Mouse (Mus musculus) forebrain, embryonic 11.5 days (tissue): ENCODE measurements around the gene Polm. TPM values are rescaled to one million over a fixed set of nuclear protein-coding genes. Genes with fewer than 3 reads are reported as not detected.
"Not testable (repeated sequence)": the region's sequence is repeated elsewhere in the genome, so short reads cannot be mapped to it uniquely, and the experiment has no call there.

ENCODE experiments used
- ATAC-seq: fragments of 200-750 bp; cut with Nextera tagmentation; replicated peaks from 2 replicates; pipeline ENCODE4 v1.8.0; 2017; ENCODE audit warnings: moderate TSS enrichment; ENCODE audit not compliant: low FRiP score
- DNase-seq: peaks from one replicate; pipeline ENCODE4 v3.0.0-alpha.2; 2017; ENCODE audit warnings: low spot score
- H3K27ac ChIP-seq: fragments of 300-500 bp; sonication (generic); 2 replicates; pipeline ENCODE4 v1.5.1; 2014; ENCODE audit warnings: low read depth, low read length
- H3K27me3 ChIP-seq: fragments of 300-500 bp; sonication (generic); 2 replicates; pipeline ENCODE4 v1.6.1; 2014; ENCODE audit warnings: mild to moderate bottlenecking, low read length, mixed read lengths; ENCODE audit not compliant: control insufficient read depth, insufficient read depth
- H3K36me3 ChIP-seq: fragments of 300-500 bp; sonication (generic); 2 replicates; pipeline ENCODE4 v1.6.1; 2014; ENCODE audit warnings: mild to moderate bottlenecking, low read length, moderate library complexity, mixed read lengths; ENCODE audit not compliant: control insufficient read depth, insufficient read depth
- H3K4me1 ChIP-seq: fragments of 300-500 bp; sonication (generic); replicated peaks from 2 replicates; pipeline ENCODE4 v1.6.1; 2014; ENCODE audit warnings: low read length, mixed read lengths; ENCODE audit not compliant: control insufficient read depth, insufficient read depth
- H3K4me2 ChIP-seq: fragments of 300-500 bp; sonication (generic); 2 replicates; pipeline ENCODE4 v1.6.1; 2014; ENCODE audit warnings: low read depth, mild to moderate bottlenecking, low read length, moderate library complexity, mixed read lengths; ENCODE audit not compliant: severe bottlenecking
- H3K4me3 ChIP-seq: fragments of 300-500 bp; sonication (generic); 2 replicates; pipeline ENCODE4 v1.5.1; 2014; ENCODE audit warnings: low read depth, low read length
- H3K9ac ChIP-seq: fragments of 300-500 bp; sonication (generic); 2 replicates; pipeline ENCODE4 v1.6.1; 2014; ENCODE audit warnings: low read length
- H3K9me3 ChIP-seq: fragments of 300-500 bp; sonication (generic); 2 replicates; pipeline ENCODE4 v1.6.1; 2016; ENCODE audit warnings: low read length, mixed read lengths; ENCODE audit not compliant: control insufficient read depth
- WGBS: fragments of 180-500 bp; shearing (Covaris S2); extraction: QIAGEN DNeasy Blood & Tissue Kit; methylation state at CpG from one replicate; pipeline ENCODE4 v1.1.7; 2014; 5-methylcytosine and 5-hydroxymethylcytosine counted together
- polyA plus RNA-seq: library from polyadenylated mRNA; unstranded; fragments of >200 nt; fragmentation: Nextera tagmentation; extraction: Ambion mirVana; gene quantifications from 2 replicates; pipeline ENCODE4 v1.2.1, GENCODE M21; 2014

The Polm gene
- polyA plus RNA-seq, 1 experiment from 2014 or later = 8.8 TPM

- WGBS = 89% methylated on average over 9 of the region's 9 CpGs
- no peak for ATAC-seq
These were observed 3.3 kb downstream of the Polm start for GRCm38 (mm10) chr11:5834506-5834905.

GRCm38 (mm10) chr11:5829327-5829726 lies 8.5 kb downstream of the Polm start:
- Histone ChIP-seq H3K27me3 (no peaks in the 10 kb centered on the region), H3K9me3 (no peaks in the 10 kb centered on the region), H3K27ac (no peak overlapping the region), H3K36me3 (no peaks in the 10 kb centered on the region; the same call in 1 of the 2 replicates), H3K4me3 (no peak overlapping the region), H3K4me2 (no peak overlapping the region), H3K4me1 (no peaks in the 10 kb centered on the region), H3K9ac (no peak overlapping the region)
- ATAC-seq (no peak), DNase-seq (no peak)
- 90% methylated on average over 12 of the region's 12 CpGs for WGBS

More at GRCm38 (mm10) chr11:5834506-5834905, 3.3 kb downstream of the Polm start:
- H3K9me3 ChIP-seq = no peaks in the 10 kb centered on the region
- H3K9ac ChIP-seq = no peak overlapping the region
- H3K36me3 ChIP-seq = no peaks in the 10 kb centered on the region; the same call in 1 of the 2 replicates
- H3K4me2 ChIP-seq = no peak overlapping the region
- peak; percentile 35 for DNase-seq
- H3K27ac ChIP-seq = no peak overlapping the region
- no peaks in the 10 kb centered on the region for H3K27me3 ChIP-seq
- H3K4me3 ChIP-seq = no peak overlapping the region
- 0 out of 2 replicates have a peak, but pooled peaks cover 1% of the 10 kb centered on the region for H3K4me1 ChIP-seq

DNA sequence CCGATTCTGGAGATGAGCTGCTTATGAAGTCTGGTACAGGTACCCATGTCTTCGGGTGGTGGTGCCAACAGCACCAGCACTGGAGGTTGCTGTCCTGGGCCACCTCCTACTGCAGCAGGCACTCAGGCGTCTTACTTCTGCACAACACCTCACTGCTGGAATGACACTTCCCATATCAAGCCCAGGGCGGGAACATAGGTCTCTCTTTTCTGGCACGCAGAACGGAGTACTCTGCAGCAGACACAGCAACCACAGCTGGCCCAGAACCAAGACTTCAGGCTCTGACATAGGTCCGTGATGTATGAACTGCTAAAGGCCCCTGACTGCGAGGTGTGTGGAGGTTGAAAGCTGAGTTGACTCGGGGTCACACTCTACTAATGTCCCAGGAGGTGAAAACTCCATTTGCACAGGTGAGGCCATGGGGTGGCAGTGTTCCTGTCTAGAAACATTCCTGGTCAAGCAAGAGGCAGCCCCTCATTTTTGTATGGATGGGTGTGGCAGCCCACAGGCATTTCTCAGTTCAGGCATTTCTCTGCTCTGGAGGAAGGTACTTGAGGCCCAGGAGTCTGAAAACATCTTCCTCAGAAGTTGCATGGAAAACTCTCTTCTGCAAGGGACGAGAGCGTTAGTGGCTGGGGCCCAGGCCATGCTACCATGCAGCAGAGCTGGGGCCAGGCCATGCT lies 9.2 kb downstream of the Polm start:
- H3K4me1 ChIP-seq = no peaks in the 10 kb centered on the region
- H3K27ac ChIP-seq = no peak overlapping the region
- H3K27me3 ChIP-seq = no peaks in the 10 kb centered on the region
- H3K4me2 ChIP-seq = no peak overlapping the region
- H3K9me3 ChIP-seq = no peaks in the 10 kb centered on the region
- no peaks in the 10 kb centered on the region; the same call in 1 of the 2 replicates for H3K36me3 ChIP-seq
- no peak overlapping the region for H3K4me3 ChIP-seq
- DNase-seq (no peak), ATAC-seq (no peak)
- no peak overlapping the region for H3K9ac ChIP-seq
- WGBS = 94% methylated on average over 11 of the region's 11 CpGs

DNA sequence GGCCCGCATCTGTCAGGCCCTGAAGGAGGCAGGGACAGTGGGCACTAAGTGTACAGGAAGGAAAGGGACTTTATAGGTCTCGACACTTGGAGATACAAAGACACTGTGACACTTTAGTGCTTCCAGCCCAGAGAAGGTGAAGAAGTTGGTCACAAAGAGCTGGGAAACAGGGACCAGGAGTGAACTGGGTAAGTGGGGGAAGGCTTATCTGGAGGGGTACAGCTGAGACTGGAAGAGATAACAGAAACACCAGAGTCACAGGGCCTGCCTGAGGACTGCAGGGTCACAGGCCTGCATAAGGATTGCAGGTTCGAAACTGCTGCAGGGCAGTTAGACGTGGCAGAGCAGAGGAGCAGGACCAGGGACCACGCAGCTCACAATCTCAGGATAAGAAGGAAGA lies 9.9 kb downstream of the Polm start:
- Histone ChIP-seq H3K4me1 (no peaks in the 10 kb centered on the region), H3K9me3 (no peaks in the 10 kb centered on the region), H3K27ac (no peak overlapping the region), H3K4me2 (no peak overlapping the region), H3K4me3 (no peak overlapping the region), H3K27me3 (no peaks in the 10 kb centered on the region), H3K36me3 (no peaks in the 10 kb centered on the region; the same call in 1 of the 2 replicates), H3K9ac (no peak overlapping the region)
- ATAC-seq = no peak
- DNase-seq = no peak
- WGBS = 93% methylated on average over 5 of the region's 5 CpGs

DNA sequence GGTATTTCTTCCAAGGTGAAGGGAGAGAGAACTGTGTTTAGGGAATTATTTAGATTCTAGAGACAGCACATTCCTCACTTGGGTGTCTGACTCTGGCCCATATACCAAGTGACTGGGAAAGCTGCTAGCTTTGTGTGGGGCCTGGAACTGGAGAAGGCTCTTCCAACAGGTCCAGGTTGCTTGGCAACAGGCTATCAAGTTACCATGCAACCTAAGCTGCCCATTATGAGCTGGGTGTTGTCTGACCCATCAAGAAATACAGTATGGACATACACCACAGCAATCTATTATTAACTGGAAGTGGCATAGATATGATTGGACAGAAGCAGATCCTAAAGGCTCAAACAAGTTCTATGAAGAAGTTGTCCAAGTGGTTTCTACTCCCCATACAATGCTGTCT lies 12.4 kb downstream of the Polm start:
- Histone ChIP-seq H3K36me3 (no peaks in the 10 kb centered on the region; the same call in 1 of the 2 replicates), H3K27me3 (no peaks in the 10 kb centered on the region), H3K27ac (no peak overlapping the region), H3K4me2 (no peak overlapping the region), H3K4me1 (no peaks in the 10 kb centered on the region), H3K4me3 (no peak overlapping the region), H3K9me3 (no peaks in the 10 kb centered on the region), H3K9ac (no peak overlapping the region)
- ATAC-seq (no peak), DNase-seq (no peak)

DNA sequence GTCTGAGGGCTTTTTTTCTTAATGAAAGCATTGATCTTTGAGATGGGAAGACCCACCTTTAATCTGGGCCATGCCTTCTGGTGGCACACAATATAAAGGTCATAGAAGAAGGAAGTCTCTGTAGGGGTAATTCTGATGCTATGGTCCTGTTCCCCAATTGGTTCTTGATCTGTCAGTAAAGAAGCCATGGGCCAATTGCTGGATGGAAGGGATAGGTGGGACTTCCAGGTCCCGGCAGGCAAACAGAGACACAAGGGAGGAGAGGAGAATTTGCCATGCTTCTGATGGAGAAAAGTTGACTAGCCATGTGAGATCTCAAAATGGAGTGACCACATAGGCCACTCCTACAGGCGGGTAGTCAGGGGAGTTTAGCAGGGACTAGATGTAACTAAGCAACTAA lies 18.6 kb downstream of the Polm start:
- H3K4me2 ChIP-seq = no peak overlapping the region
- 74% methylated on average over 2 of the region's 2 CpGs for WGBS
- H3K9ac ChIP-seq = no peak overlapping the region
- no peaks in the 10 kb centered on the region for H3K27me3 ChIP-seq
- DNase-seq (peak; percentile 33), ATAC-seq (no peak)
- H3K9me3 ChIP-seq = no peaks in the 10 kb centered on the region
- no peak overlapping the region for H3K27ac ChIP-seq
- no peaks in the 10 kb centered on the region for H3K4me1 ChIP-seq
- no peak overlapping the region for H3K4me3 ChIP-seq
- no peaks in the 10 kb centered on the region for H3K36me3 ChIP-seq

- ATAC-seq = no peak
- H3K36me3 ChIP-seq = no peaks in the 10 kb centered on the region
- no peak overlapping the region for H3K4me3 ChIP-seq
- H3K9ac ChIP-seq = no peak overlapping the region
- peak; percentile 11 for DNase-seq
- no peaks in the 10 kb centered on the region for H3K4me1 ChIP-seq
- H3K4me2 ChIP-seq = no peak overlapping the region
- H3K9me3 ChIP-seq = no peaks in the 10 kb centered on the region
- no peak overlapping the region for H3K27ac ChIP-seq
- no peaks in the 10 kb centered on the region for H3K27me3 ChIP-seq
- 81% methylated on average over 10 of the region's 10 CpGs for WGBS
These were observed 24.4 kb downstream of the Polm start for GRCm38 (mm10) chr11:5813381-5813780.

- H3K4me3 ChIP-seq, H3K9me3 ChIP-seq, H3K27ac ChIP-seq, H3K9ac ChIP-seq, H3K4me1 ChIP-seq, H3K36me3 ChIP-seq, ATAC-seq, H3K4me2 ChIP-seq, H3K27me3 ChIP-seq, DNase-seq: not testable (repeated sequence)
- WGBS = 94% methylated on average over 4 of the region's 4 CpGs
These were observed 28.3 kb downstream of the Polm start for GRCm38 (mm10) chr11:5809487-5809886.

DNA sequence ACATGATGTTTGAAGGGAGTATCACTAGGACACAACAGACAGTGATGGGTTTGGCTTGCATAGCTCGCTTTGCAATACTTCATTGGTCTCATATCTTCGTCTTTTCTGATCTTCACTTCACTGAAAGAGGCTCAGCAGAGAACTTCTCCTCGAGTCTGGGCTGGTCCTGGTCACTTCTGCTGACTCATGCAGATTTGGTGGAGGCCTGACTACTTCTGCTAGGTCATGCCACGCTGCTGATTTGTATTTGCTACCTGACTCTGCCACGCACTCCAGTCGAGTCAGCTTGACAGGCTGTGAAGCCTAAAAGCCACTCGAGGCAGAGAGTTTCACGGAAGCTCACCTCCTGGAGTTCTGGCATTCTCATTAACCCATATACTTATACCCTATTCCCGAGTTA lies 29.9 kb downstream of the Polm start:
- Histone ChIP-seq H3K9me3 (no peaks in the 10 kb centered on the region), H3K27me3 (no peaks in the 10 kb centered on the region), H3K27ac (no peak overlapping the region), H3K4me1 (no peaks in the 10 kb centered on the region), H3K4me3 (no peak overlapping the region), H3K9ac (no peak overlapping the region), H3K36me3 (no peaks in the 10 kb centered on the region), H3K4me2 (no peak overlapping the region)
- WGBS = 84% methylated on average over 9 of the region's 9 CpGs
- ATAC-seq (no peak), DNase-seq (peak; percentile 22)
